Mouse (Mus musculus) intestine, embryonic 14.5 days (tissue): ENCODE results near the gene P4ha3. TPM values are rescaled to one million over a fixed set of nuclear protein-coding genes. Genes with fewer than 3 reads are reported as not detected.

ENCODE experiments used
- ATAC-seq: fragments of 200-750 bp; cut with Nextera tagmentation; replicated peaks from 2 replicates; pipeline ENCODE4 v1.8.0; 2017; ENCODE audit warnings: low read depth, moderate number of reproducible peaks, moderate TSS enrichment, moderate library complexity; ENCODE audit not compliant: low FRiP score, low TSS enrichment
- DNase-seq: peaks from one replicate; pipeline ENCODE4 v3.0.0-alpha.2; 2018; ENCODE audit warnings: low spot score
- H3K27ac ChIP-seq: fragments of 300-500 bp; sonication (generic); 2 replicates; pipeline ENCODE4 v1.5.1; 2014; ENCODE audit warnings: low read depth, mild to moderate bottlenecking, control low read depth
- H3K27me3 ChIP-seq: fragments of 300-500 bp; sonication (generic); replicated peaks from 2 replicates; pipeline ENCODE4 v1.6.1; 2014; ENCODE audit warnings: low read length, control low read depth; ENCODE audit not compliant: control insufficient read depth, insufficient read depth
- H3K36me3 ChIP-seq: fragments of 300-500 bp; sonication (generic); 2 replicates; pipeline ENCODE4 v1.6.1; 2014; ENCODE audit warnings: low read length, control low read depth; ENCODE audit not compliant: control insufficient read depth, insufficient read depth
- H3K4me1 ChIP-seq: fragments of 300-500 bp; sonication (generic); replicated peaks from 2 replicates; pipeline ENCODE4 v1.6.1; 2014; ENCODE audit warnings: low read length, control low read depth, mixed read lengths; ENCODE audit not compliant: control insufficient read depth, insufficient read depth
- H3K4me2 ChIP-seq: fragments of 300-500 bp; sonication (generic); 2 replicates; pipeline ENCODE4 v1.6.1; 2014; ENCODE audit warnings: low read length
- H3K4me3 ChIP-seq: fragments of 300-500 bp; sonication (generic); 2 replicates; pipeline ENCODE4 v1.5.1; 2014; ENCODE audit warnings: low read depth, low read length, control low read depth, mixed read lengths
- H3K9ac ChIP-seq: fragments of 300-500 bp; sonication (generic); 2 replicates; pipeline ENCODE4 v1.6.1; 2014; ENCODE audit warnings: mild to moderate bottlenecking, low read length
- H3K9me3 ChIP-seq: fragments of 300-500 bp; sonication (generic); 2 replicates; pipeline ENCODE4 v1.6.1; 2016; ENCODE audit warnings: low read length, control low read depth; ENCODE audit not compliant: control insufficient read depth
- WGBS: fragments of 180-500 bp; shearing (Covaris S2); extraction: QIAGEN DNeasy Blood & Tissue Kit; methylation state at CpG from one replicate; pipeline ENCODE4 v1.1.7; 2014; 5-methylcytosine and 5-hydroxymethylcytosine counted together
- polyA plus RNA-seq: library from polyadenylated mRNA; unstranded; fragments of >200 nt; fragmentation: Nextera tagmentation; extraction: Ambion mirVana; gene quantifications from 2 replicates; pipeline ENCODE4 v1.2.1, GENCODE M21; 2014

The P4ha3 gene
- polyA plus RNA-seq, 1 experiment from 2014 or later = 5.8 TPM

DNA sequence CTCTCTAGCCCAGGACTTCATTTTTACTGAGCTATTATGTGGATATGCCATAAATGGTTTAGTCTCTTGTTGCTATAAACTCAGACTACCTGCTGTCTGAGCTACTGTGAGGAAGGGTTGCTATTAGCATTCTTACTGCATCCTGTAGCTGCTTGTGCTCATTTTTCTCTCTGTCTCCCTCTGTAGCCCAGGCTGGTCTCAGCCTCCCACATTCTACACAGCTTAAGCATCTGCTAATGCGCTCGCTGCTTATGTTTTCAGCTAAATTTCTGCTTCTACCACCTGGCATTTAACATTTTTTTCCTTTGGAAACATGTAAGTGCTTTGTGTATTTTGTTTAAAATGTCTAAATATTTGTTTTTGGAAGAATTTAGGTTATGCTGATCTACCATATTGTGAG lies 10.4 kb downstream of the P4ha3 start:
- H3K27me3 ChIP-seq = no peaks in the 10 kb centered on the region
- H3K4me2 ChIP-seq = no peak overlapping the region
- no peak overlapping the region for H3K9ac ChIP-seq
- no peak for ATAC-seq
- H3K36me3 ChIP-seq = no peaks in the 10 kb centered on the region
- H3K4me3 ChIP-seq = no peak overlapping the region
- no peak overlapping the region for H3K27ac ChIP-seq
- H3K9me3 ChIP-seq = no peaks in the 10 kb centered on the region
- peaks cover 4% of the 10 kb centered on the region for H3K4me1 ChIP-seq
- DNase-seq = no peak
- WGBS = 67% methylated on average over 2 of the region's 2 CpGs

DNA sequence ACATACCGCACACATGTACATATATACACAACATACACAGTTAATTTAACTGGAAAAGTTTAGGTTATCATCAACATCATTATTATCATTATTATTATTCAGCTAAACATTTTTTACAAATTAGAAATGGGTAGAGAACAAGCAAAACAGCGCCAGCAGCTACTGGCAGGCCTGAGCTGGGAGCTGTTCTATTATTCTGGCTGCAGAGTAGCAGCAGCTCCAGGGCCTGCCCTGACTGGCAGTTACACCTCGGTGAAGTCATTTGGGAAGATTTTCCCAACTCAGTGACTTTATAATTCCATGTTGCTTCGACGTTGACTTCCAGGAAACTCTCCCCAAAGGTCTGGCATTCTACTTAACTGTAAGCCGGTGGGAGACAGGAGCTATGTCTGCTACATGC lies 11.4 kb downstream of the P4ha3 start:
- 86% methylated on average over 6 of the region's 6 CpGs for WGBS

DNA sequence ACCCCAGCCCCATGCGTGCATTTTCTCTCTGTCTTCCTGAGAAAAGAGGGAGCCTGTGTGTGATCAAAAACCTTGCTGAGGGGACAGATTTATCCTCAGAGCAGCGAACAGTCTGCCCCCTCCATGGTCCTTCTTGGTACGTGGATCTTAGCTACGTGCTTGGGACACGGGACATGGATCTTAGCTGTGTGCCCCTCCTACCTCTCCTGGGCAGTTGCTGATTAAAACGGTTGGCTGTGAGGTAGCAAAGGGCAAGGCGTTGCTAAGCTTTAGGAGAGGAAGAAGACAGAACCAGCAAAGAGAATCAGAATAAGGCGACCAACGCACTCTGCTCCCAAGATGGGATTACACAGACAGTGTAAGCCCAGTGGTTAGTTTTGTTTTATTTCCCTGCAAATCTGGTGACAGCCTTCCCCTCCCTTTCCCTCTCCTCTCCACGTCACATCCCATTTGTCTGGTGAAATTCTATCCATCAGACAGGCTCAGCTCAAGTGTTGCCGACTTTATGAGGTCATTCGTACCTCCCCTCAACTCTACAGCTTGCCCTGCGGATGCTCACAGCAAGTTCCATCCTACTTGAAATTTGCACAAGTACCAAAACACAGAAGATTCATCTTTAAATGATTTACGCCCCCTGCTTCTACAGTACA lies 13.7 kb downstream of the P4ha3 start:
- DNase-seq = no peak
- peaks cover 11% of the 10 kb centered on the region for H3K4me1 ChIP-seq
- no peak overlapping the region for H3K27ac ChIP-seq
- no peak overlapping the region for H3K4me3 ChIP-seq
- no peaks in the 10 kb centered on the region for H3K9me3 ChIP-seq
- H3K4me2 ChIP-seq = no peak overlapping the region
- no peaks in the 10 kb centered on the region for H3K27me3 ChIP-seq
- H3K36me3 ChIP-seq = no peaks in the 10 kb centered on the region
- no peak for ATAC-seq
- 64% methylated on average over 14 of the region's 14 CpGs for WGBS
- no peak overlapping the region for H3K9ac ChIP-seq

More for the DNA sequence above, 11.4 kb downstream of the P4ha3 start:
- Histone ChIP-seq H3K4me2 (no peak overlapping the region), H3K9me3 (no peaks in the 10 kb centered on the region), H3K4me3 (no peak overlapping the region), H3K27ac (no peak overlapping the region), H3K36me3 (no peaks in the 10 kb centered on the region), H3K27me3 (no peaks in the 10 kb centered on the region), H3K9ac (no peak overlapping the region), H3K4me1 (peaks cover 4% of the 10 kb centered on the region)
- ATAC-seq = no peak
- peak; percentile 36 for DNase-seq

DNA sequence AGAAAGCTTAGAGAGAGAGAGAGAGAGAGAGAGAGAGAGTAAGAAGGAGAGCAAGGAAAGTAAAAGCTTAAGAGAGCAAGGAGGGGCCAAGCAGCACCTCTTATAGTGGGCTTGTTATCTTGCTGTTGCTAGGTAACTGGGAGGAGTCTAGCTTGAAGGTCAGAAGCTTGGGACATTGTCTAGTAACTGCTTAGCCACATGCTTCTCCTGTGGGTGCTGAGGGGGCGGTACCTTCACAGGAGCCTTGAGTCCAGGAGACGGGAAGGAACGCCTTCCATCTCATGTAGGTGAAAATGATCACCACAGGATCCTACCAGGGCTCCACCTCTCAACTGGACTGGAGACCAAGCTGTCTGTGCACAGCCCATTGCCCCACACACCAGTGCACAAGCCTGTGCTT lies 16.1 kb downstream of the P4ha3 start:
- WGBS = 70% methylated on average over 3 of the region's 3 CpGs
- H3K9ac ChIP-seq = no peak overlapping the region
- no peak overlapping the region for H3K4me3 ChIP-seq
- ATAC-seq = peak; percentile 43; the same call in 1 of the 2 replicates
- no peak overlapping the region for H3K27ac ChIP-seq
- no peaks in the 10 kb centered on the region for H3K27me3 ChIP-seq
- H3K36me3 ChIP-seq = no peaks in the 10 kb centered on the region
- DNase-seq = no peak
- no peaks in the 10 kb centered on the region for H3K9me3 ChIP-seq
- no peak overlapping the region for H3K4me2 ChIP-seq
- peaks cover 11% of the 10 kb centered on the region for H3K4me1 ChIP-seq

DNA sequence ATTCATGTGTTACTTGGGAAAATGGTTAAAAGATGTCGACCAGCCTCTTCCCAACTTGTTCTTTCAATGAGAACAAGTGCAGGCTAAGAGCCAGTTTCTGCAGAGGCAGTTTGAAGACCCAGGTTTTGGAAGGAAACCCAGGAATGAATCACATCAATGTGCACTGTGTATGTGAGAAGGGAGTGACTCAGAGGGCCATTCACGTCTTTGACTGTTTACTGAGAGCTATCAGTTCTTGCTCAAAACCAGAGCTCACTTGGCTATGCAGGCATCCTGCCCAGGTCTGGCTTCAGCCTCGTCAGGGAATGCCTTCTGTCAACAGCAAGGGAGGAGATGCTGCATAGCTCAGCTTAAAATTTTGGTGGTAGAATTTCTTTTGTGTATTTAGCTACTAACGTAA lies 17.0 kb downstream of the P4ha3 start:
- H3K9ac ChIP-seq = no peak overlapping the region
- H3K4me3 ChIP-seq = no peak overlapping the region
- no peak overlapping the region for H3K27ac ChIP-seq
- no peak for DNase-seq
- WGBS = 43% methylated on average over 4 of the region's 4 CpGs
- H3K27me3 ChIP-seq = no peaks in the 10 kb centered on the region
- no peak overlapping the region for H3K4me2 ChIP-seq
- no peaks in the 10 kb centered on the region for H3K9me3 ChIP-seq
- peaks cover 11% of the 10 kb centered on the region for H3K4me1 ChIP-seq
- no peaks in the 10 kb centered on the region for H3K36me3 ChIP-seq
- ATAC-seq = no peak

DNA sequence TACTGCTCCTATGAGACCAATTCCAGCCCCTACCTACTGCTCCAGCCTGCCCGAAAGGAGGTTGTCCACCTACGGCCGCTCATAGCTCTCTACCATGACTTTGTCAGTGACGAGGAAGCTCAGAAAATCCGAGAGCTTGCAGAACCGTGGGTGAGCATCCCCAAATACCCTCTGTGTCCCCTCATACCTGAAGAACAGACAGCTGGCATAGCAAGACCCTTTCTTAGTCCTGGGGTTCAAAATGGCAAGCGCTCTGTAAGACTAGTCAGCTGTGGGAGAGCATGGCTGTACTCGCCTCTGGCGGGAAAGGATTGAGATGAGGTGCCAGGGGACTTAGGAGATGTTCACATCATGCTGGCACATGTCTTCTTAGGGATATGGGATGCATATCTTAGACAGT lies 20.6 kb downstream of the P4ha3 start:
- Histone ChIP-seq H3K9ac (no peak overlapping the region), H3K4me1 (peaks cover 16% of the 10 kb centered on the region; the same call in 1 of the 2 replicates), H3K4me2 (no peak overlapping the region), H3K4me3 (no peak overlapping the region), H3K9me3 (no peaks in the 10 kb centered on the region), H3K27me3 (no peaks in the 10 kb centered on the region), H3K27ac (no peak overlapping the region), H3K36me3 (no peaks in the 10 kb centered on the region)
- 86% methylated on average over 9 of the region's 9 CpGs for WGBS
- ATAC-seq = no peak
- DNase-seq = no peak

DNA sequence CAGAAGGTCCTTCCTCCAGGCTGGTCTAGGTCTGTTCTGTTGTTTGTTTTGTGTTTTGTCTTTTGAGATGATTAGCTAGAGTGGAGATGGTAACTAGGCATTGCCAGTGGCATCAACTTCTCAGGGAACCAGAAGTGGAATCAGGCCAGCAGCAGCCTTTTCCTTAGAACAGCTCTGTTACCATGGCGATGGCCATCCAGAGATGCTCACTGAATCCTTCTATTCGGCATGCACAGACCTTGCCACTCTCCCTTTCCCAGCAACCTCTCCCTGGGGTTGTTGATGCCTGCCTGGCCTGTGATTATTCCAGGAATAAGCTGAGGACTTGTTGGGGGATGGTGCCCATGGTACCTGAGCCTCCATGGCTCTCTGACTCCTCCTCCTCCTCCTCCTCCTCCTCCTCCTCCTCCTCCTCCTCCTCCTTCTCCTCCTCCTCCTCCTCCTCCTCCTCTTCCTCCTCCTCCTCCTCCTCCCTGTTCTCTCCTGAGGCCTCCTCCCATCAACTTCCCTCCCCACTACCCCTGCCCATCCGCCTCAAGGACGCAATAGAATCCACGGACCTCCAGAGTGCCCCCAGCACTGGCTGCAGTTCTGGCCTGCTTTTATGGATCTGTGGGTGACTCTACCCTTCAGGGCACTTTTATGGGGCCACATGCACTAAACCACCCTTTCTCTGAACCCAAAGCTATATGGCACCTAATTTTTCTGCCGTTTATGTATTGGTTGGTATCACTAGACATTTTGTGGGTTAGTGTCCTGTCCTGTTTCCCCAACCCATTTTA lies 22.7 kb downstream of the P4ha3 start:
- H3K9ac ChIP-seq = no peak overlapping the region
- 65% methylated on average over 4 of the region's 6 CpGs for WGBS
- H3K4me1 ChIP-seq = peaks cover 9% of the 10 kb centered on the region; the same call in 1 of the 2 replicates
- no peak for DNase-seq
- no peak for ATAC-seq
- no peaks in the 10 kb centered on the region for H3K36me3 ChIP-seq
- no peaks in the 10 kb centered on the region for H3K9me3 ChIP-seq
- no peak overlapping the region for H3K27ac ChIP-seq
- H3K27me3 ChIP-seq = no peaks in the 10 kb centered on the region
- H3K4me3 ChIP-seq = no peak overlapping the region
- H3K4me2 ChIP-seq = no peak overlapping the region

DNA sequence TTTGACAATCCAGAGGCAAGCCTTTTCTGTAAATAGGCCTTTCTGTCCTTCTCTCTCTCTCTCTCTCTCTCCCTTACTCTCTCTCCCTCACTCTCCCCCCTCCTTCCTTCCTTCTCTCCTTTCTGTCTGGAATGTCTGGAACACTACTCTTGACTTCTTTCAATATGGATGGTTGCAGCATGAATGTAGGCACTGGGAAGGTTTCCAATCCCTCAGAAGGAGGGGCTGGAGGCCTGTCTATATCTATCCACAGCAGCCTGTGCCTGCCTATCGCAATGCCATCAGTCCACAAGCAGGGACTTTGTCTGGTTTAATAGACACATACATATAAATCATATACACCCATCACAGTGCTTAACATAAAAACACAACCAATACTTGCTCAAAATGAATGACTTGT lies 23.9 kb downstream of the P4ha3 start:
- 50% methylated on average over 1 of the region's 1 CpGs for WGBS
- Histone ChIP-seq H3K4me3 (no peak overlapping the region), H3K4me2 (no peak overlapping the region), H3K27me3 (no peaks in the 10 kb centered on the region), H3K9me3 (no peaks in the 10 kb centered on the region), H3K36me3 (no peaks in the 10 kb centered on the region), H3K9ac (no peak overlapping the region), H3K4me1 (peaks cover 9% of the 10 kb centered on the region; the same call in 1 of the 2 replicates), H3K27ac (no peak overlapping the region)
- ATAC-seq (no peak), DNase-seq (no peak)

DNA sequence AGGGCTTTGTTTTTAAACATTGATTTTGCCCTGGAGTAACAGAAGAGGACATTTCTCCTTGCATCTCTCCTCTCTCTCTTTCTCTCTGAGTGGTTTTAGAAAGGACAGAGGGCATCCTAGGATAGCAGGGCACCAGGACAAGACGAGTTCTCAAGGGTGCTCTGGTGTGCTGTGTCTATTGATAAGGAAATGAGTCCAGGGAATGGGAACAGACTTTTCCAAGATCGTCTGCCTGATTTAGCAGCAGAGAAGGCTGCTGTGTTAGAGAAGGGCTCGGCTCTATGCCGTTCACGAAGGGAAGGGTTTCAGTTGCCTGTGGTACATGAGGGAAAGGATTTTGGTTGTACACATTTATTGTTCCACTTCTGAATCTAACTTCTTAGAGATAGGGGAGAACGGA lies 24.4 kb downstream of the P4ha3 start:
- DNase-seq (no peak), ATAC-seq (no peak)
- Histone ChIP-seq H3K9ac (no peak overlapping the region), H3K27me3 (no peaks in the 10 kb centered on the region), H3K4me2 (no peak overlapping the region), H3K36me3 (no peaks in the 10 kb centered on the region), H3K4me1 (peaks cover 9% of the 10 kb centered on the region; the same call in 1 of the 2 replicates), H3K9me3 (no peaks in the 10 kb centered on the region), H3K4me3 (no peak overlapping the region), H3K27ac (no peak overlapping the region)
- 52% methylated on average over 6 of the region's 6 CpGs for WGBS
